Mouse (Mus musculus) G1E-ER4 (cell line): ENCODE results near the gene Kif22. TPM values are rescaled to one million over a fixed set of nuclear protein-coding genes. Genes with fewer than 3 reads are reported as not detected.

Source experiments
- GATA1 ChIP-seq: IDR thresholded peaks from one replicate; pipeline ENCODE4 v1.8.0; 2012; ENCODE audit warnings: low read length, inconsistent platforms
- polyA plus RNA-seq: library from polyadenylated mRNA; stranded (reverse); fragments of >175 nt; gene quantifications from 2 replicates; pipeline ENCODE4 v1.2.3, GENCODE M21; 2012

Kif22 gene
- polyA plus RNA-seq, 1 experiment: 56.9 TPM

GRCm38 (mm10) chr7:126982054-126982453 lies 60.2 kb downstream of the Kif22 start:
- no peak for TF ChIP-seq GATA1

- no peak for TF ChIP-seq GATA1
Observed at GRCm38 (mm10) chr7:126981601-126982000, 60.7 kb downstream of the Kif22 start.

GRCm38 (mm10) chr7:126978841-126979240 lies 63.4 kb downstream of the Kif22 start:
- no peak for TF ChIP-seq GATA1

Other genes starting within 250 kb of the Kif22 start
- gene Ppp4c, start 250.0 kb downstream of the Kif22 start, polyA plus RNA-seq: 185 and 249 TPM in 2 replicates
- gene Fam57b, start 244.8 kb downstream of the Kif22 start, polyA plus RNA-seq: 0.35 and 0.56 TPM in 2 replicates
- not detected in 2 replicates for gene 4930451I11Rik, start 210.8 kb downstream of the Kif22 start, polyA plus RNA-seq
- not detected in 2 replicates for gene Doc2a, start 195.1 kb downstream of the Kif22 start, polyA plus RNA-seq
- gene Hirip3, start 180.5 kb downstream of the Kif22 start, polyA plus RNA-seq: 312 and 358 TPM in 2 replicates
- gene Ino80e, start 180.1 kb downstream of the Kif22 start, polyA plus RNA-seq: 1,199 and 1,504 TPM in 2 replicates
- 210 and 262 TPM in 2 replicates for gene Taok2, start 157.8 kb downstream of the Kif22 start, polyA plus RNA-seq
- 54.6 and 89.1 TPM in 2 replicates for gene Tmem219, start 119.6 kb downstream of the Kif22 start, polyA plus RNA-seq
- gene Kctd13, start 113.6 kb downstream of the Kif22 start, polyA plus RNA-seq: 27.6 and 38.3 TPM in 2 replicates
- not detected in 2 replicates for gene Asphd1, start 92.9 kb downstream of the Kif22 start, polyA plus RNA-seq
- gene Sez6l2, start 91.9 kb downstream of the Kif22 start, polyA plus RNA-seq: 0.59 and 0.93 TPM in 2 replicates
- 94.7 and 114 TPM in 2 replicates for gene Cdipt, start 66.6 kb downstream of the Kif22 start, polyA plus RNA-seq
- 0.04 and 0.16 TPM in 2 replicates for gene Cdiptos, start 66.4 kb downstream of the Kif22 start, polyA plus RNA-seq
- gene Mvp, start 27.9 kb downstream of the Kif22 start, polyA plus RNA-seq: 18.3 and 22.4 TPM in 2 replicates
- gene Pagr1b, start 26.0 kb downstream of the Kif22 start, polyA plus RNA-seq: 4.9 and 12.5 TPM in 2 replicates
- gene Pagr1a, start 25.1 kb downstream of the Kif22 start, polyA plus RNA-seq: 31.1 and 76.8 TPM in 2 replicates
- gene Gm42742, start 21.4 kb downstream of the Kif22 start, polyA plus RNA-seq: 145 and 228 TPM in 2 replicates
- 0.53 and 1.9 TPM in 2 replicates for gene Prrt2, start 21.3 kb downstream of the Kif22 start, polyA plus RNA-seq
- gene Maz, start 15.4 kb downstream of the Kif22 start, polyA plus RNA-seq: 820 and 1,081 TPM in 2 replicates
- not detected in 2 replicates for gene Zg16, start 44.9 kb upstream of the Kif22 start, polyA plus RNA-seq
- 197 and 223 TPM in 2 replicates for gene AI467606, start 48.9 kb upstream of the Kif22 start, polyA plus RNA-seq
- 0.98 and 2.0 TPM in 2 replicates for gene Qprt, start 79.8 kb upstream of the Kif22 start, polyA plus RNA-seq
- 104 and 107 TPM in 2 replicates for gene Spn, start 95.4 kb upstream of the Kif22 start, polyA plus RNA-seq
- 81.2 and 81.3 TPM in 2 replicates for gene Cd2bp2, start 153.6 kb upstream of the Kif22 start, polyA plus RNA-seq
- gene Tbc1d10b, start 166.0 kb upstream of the Kif22 start, polyA plus RNA-seq: 58.8 and 62.5 TPM in 2 replicates
- 1.2 and 4.3 TPM in 2 replicates for gene Mylpf, start 166.4 kb upstream of the Kif22 start, polyA plus RNA-seq
- 37.7 and 38.1 TPM in 2 replicates for gene Zfp553, start 190.6 kb upstream of the Kif22 start, polyA plus RNA-seq
- 151 and 170 TPM in 2 replicates for gene Sept1, start 190.7 kb upstream of the Kif22 start, polyA plus RNA-seq
- 86.6 and 115 TPM in 2 replicates for gene Zfp771, start 201.8 kb upstream of the Kif22 start, polyA plus RNA-seq
- gene Dctpp1, start 218.2 kb upstream of the Kif22 start, polyA plus RNA-seq: 108 and 177 TPM in 2 replicates
- 68.0 and 94.5 TPM in 2 replicates for gene Sephs2, start 231.6 kb upstream of the Kif22 start, polyA plus RNA-seq